Mouse (Mus musculus) hindbrain, embryonic 14.5 days (tissue): ENCODE results near the gene 1110051M20Rik. TPM values are rescaled to one million over a fixed set of nuclear protein-coding genes. Genes with fewer than 3 reads are reported as not detected.

Source experiments
- ATAC-seq: fragments of 200-750 bp; cut with Nextera tagmentation; 2 replicates; pipeline ENCODE4 v1.8.0; 2017; ENCODE audit warnings: moderate number of reproducible peaks, mild to moderate bottlenecking, moderate TSS enrichment, moderate library complexity; ENCODE audit not compliant: low FRiP score
- DNase-seq: peaks from one replicate; pipeline ENCODE4 v3.0.0-alpha.2; 2015; ENCODE audit warnings: low spot score
- H3K27ac ChIP-seq: fragments of 300-500 bp; sonication (generic); 2 replicates; pipeline ENCODE4 v1.5.1; 2014; ENCODE audit warnings: mild to moderate bottlenecking, moderate library complexity
- H3K27me3 ChIP-seq: fragments of 300-500 bp; sonication (generic); 2 replicates; pipeline ENCODE4 v1.6.1; 2014; ENCODE audit warnings: mild to moderate bottlenecking, low read length, mixed read lengths; ENCODE audit not compliant: control insufficient read depth, insufficient read depth
- H3K36me3 ChIP-seq: fragments of 300-500 bp; sonication (generic); replicated peaks from 2 replicates; pipeline ENCODE4 v1.6.1; 2014; ENCODE audit not compliant: control insufficient read depth, insufficient read depth
- H3K4me1 ChIP-seq: fragments of 300-500 bp; sonication (generic); replicated peaks from 2 replicates; pipeline ENCODE4 v1.6.1; 2014; ENCODE audit warnings: antibody characterized with exemption, low read length, mixed read lengths; ENCODE audit not compliant: control insufficient read depth, insufficient read depth
- H3K4me2 ChIP-seq: fragments of 300-500 bp; sonication (generic); replicated peaks from 2 replicates; pipeline ENCODE4 v1.6.1; 2014; ENCODE audit warnings: mild to moderate bottlenecking, moderate library complexity
- H3K4me3 ChIP-seq: fragments of 300-500 bp; sonication (generic); replicated peaks from 2 replicates; pipeline ENCODE4 v1.5.1; 2014; ENCODE audit warnings: mild to moderate bottlenecking, low read length
- H3K9ac ChIP-seq: fragments of 300-500 bp; sonication (generic); 2 replicates; pipeline ENCODE4 v1.6.1; 2014
- H3K9me3 ChIP-seq: fragments of 300-500 bp; sonication (generic); 2 replicates; pipeline ENCODE4 v1.6.1; 2016; ENCODE audit warnings: low read length; ENCODE audit not compliant: control insufficient read depth
- WGBS: fragments of 180-500 bp; shearing (Covaris S2); extraction: QIAGEN DNeasy Blood & Tissue Kit; methylation state at CpG from one replicate; pipeline ENCODE4 v1.1.7; 2014; 5-methylcytosine and 5-hydroxymethylcytosine counted together
- polyA plus RNA-seq: library from polyadenylated mRNA; unstranded; fragments of >200 nt; fragmentation: Nextera tagmentation; extraction: Ambion mirVana; gene quantifications from 2 replicates; pipeline ENCODE4 v1.2.1, GENCODE M21; 2014

1110051M20Rik gene
- polyA plus RNA-seq, 1 experiment from 2014 or later: 143 TPM

DNA sequence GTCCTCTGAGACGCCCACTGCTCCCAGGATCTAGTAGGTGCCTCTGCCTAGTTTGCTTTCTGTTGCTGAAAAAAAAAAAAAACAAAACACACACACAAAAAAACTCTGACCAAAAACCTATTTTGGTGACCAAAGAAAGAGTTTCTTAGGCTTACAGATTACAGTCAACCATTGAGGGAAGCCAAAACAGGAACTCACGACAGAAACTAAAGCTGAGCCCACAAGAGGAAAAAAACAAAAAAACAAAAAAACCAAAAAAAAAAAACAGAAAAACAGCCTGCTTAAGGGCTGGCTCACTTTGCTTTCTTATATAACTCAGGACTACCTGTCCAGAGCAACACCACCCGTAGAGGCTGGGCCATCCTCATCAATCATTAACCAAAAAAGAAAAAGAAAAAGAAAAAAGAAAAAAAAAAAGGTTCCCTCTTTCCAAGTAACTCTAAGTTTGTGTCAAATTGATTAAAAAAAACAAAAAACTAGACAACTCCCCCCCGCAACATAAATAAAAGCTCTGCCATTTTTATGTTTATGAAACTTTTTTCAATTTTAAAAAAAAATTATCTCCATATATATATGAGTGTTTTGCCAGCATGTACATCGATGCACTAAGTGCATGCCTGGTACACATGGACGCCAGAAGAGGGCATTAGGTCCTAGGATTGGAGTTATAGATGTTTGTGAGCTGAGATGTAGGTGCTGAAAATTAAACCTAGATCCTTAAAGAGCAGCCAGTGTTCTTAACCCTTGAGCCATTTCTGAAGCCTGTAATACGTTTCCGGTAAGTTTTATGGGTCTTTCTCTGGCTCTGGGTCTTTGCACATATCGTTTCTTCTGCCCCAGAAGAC lies 8.9 kb upstream of the 1110051M20Rik start:
- Histone ChIP-seq H3K4me2 (no peak overlapping the region), H3K27ac (no peak overlapping the region), H3K4me3 (no peak overlapping the region), H3K36me3 (no peaks in the 10 kb centered on the region), H3K27me3 (0 out of 2 replicates have a peak, but pooled peaks cover 8% of the 10 kb centered on the region), H3K9ac (no peak overlapping the region), H3K4me1 (peaks cover 7% of the 10 kb centered on the region), H3K9me3 (no peaks in the 10 kb centered on the region)
- 81% methylated on average over 9 of the region's 9 CpGs for WGBS
- no peak for DNase-seq
- ATAC-seq: no peak

DNA sequence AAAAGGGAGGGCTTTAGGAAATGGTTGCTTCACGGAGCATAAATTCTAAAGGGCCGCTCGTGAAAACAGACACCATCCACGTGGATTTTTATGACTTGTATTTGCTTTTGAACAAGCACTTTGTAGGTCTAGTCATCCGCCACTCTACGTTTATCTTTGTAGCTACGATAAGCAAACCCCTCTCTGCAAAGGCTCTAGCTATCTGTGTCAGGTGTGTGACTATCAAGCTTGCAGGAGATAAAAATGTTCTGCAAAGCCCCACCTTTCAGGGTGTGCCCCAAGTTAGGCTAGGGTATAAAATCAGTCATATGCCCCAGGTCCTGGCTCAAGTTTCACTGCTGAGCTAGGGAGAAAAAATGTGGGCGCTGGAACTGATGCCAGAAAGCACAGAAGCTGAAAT lies 8.2 kb upstream of the 1110051M20Rik start:
- H3K36me3 ChIP-seq: no peaks in the 10 kb centered on the region
- DNase-seq (no peak), ATAC-seq (no peak)
- H3K4me1 ChIP-seq: peaks cover 3% of the 10 kb centered on the region; the same call in 1 of the 2 replicates
- no peak overlapping the region for H3K4me3 ChIP-seq
- no peak overlapping the region for H3K4me2 ChIP-seq
- no peak overlapping the region for H3K9ac ChIP-seq
- 0 out of 2 replicates have a peak, but pooled peaks cover under 1% of the 10 kb centered on the region for H3K27me3 ChIP-seq
- no peaks in the 10 kb centered on the region for H3K9me3 ChIP-seq
- H3K27ac ChIP-seq: no peak overlapping the region
- 64% methylated on average over 8 of the region's 8 CpGs for WGBS

DNA sequence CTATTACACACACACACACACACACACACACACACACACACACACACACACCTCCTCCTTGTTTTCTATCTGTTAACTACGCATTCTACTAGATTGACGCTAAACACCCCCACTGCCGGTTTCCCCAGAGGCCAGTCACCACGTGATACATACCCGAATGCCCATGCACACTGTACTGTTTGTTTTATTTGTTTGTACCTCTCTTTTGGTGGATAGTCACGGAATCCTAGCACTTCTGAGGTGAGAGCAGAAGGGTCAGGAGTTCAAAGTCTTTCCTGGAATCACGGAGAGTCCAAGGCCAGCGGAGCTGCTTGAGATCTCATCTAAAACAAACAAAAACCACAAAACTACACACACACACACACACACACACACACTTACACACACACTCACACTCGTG lies 5.8 kb upstream of the 1110051M20Rik start:
- Histone ChIP-seq H3K9ac (no peak overlapping the region), H3K4me1 (no peaks in the 10 kb centered on the region), H3K9me3 (no peaks in the 10 kb centered on the region), H3K4me2 (no peak overlapping the region), H3K27ac (no peak overlapping the region), H3K27me3 (no peaks in the 10 kb centered on the region), H3K36me3 (no peaks in the 10 kb centered on the region), H3K4me3 (no peak overlapping the region)
- no peak for ATAC-seq
- DNase-seq: no peak
- WGBS: 72% methylated on average over 9 of the region's 9 CpGs

DNA sequence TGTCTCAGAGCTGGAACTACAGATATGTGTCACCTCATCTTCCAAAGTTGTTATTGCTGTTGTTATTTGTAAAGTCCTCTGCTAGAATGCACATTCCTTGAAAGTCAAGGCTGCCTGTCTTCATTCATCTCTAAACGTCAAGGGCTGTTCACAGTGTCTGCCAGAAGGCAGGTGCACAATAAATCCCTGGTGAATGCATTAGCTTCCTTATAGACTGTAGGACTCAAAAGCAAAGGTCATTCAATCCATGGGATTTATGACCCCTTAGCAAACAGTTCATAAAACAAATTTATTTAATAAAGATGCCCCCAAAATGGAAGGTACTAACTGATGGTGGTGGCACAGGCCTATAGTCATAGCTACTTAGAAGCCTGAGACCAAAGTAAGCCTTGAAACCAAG lies 5.2 kb upstream of the 1110051M20Rik start:
- Histone ChIP-seq H3K4me2 (no peak overlapping the region), H3K27ac (no peak overlapping the region), H3K4me1 (no peaks in the 10 kb centered on the region), H3K27me3 (no peaks in the 10 kb centered on the region), H3K9ac (no peak overlapping the region), H3K9me3 (no peaks in the 10 kb centered on the region), H3K4me3 (no peak overlapping the region), H3K36me3 (no peaks in the 10 kb centered on the region)
- DNase-seq (no peak), ATAC-seq (no peak)
- whole genome bisulfite sequencing: 58% methylated on average over 1 of the region's 1 CpGs

DNA sequence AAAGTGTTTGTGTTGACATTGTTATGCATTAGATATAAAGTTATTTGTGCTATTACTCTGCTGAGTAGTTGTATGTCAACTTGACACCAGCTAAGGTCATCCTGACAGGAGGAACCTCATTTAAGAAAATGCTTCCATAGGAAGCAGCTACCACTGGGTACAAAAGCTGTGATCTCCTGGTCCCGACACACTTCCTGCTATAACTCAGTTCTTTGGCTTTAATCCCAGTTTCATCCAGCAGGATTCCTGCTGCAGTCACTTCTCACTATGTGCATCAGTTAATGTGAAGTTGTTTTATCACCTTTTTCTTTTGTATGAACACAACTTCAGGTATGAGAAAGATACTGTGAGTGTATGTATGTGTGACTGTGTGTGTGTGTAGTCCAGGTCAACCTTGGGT lies 2.3 kb downstream of the 1110051M20Rik start:
- no peak overlapping the region for H3K4me3 ChIP-seq
- H3K27me3 ChIP-seq: no peaks in the 10 kb centered on the region
- H3K27ac ChIP-seq: no peak overlapping the region
- peaks cover 11% of the 10 kb centered on the region for H3K4me1 ChIP-seq
- DNase-seq (no peak), ATAC-seq (no peak)
- H3K9ac ChIP-seq: no peak overlapping the region
- 76% methylated on average over 1 of the region's 1 CpGs for WGBS
- no peak overlapping the region for H3K4me2 ChIP-seq
- H3K9me3 ChIP-seq: no peaks in the 10 kb centered on the region
- H3K36me3 ChIP-seq: no peaks in the 10 kb centered on the region

DNA sequence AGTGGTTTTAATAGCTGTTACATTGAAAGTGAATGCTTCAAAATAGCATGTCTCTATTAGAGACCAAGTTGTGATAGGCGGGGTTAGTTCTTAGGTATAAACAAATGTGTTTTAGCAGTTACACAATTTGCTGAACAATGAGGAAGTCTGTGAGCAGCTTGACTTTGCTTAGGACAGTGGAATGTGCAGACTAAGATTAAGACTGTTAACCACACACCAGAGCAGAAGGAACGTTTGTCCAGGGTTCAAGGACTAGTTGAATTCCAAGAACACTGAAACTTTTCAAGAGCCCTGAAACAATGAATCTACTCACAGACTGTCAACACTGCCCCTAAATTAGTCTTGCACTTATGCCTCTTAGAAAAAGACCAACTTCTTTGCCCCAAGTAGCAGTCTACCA lies 2.8 kb downstream of the 1110051M20Rik start:
- DNase-seq (no peak), ATAC-seq (no peak)
- no peaks in the 10 kb centered on the region for H3K36me3 ChIP-seq

DNA sequence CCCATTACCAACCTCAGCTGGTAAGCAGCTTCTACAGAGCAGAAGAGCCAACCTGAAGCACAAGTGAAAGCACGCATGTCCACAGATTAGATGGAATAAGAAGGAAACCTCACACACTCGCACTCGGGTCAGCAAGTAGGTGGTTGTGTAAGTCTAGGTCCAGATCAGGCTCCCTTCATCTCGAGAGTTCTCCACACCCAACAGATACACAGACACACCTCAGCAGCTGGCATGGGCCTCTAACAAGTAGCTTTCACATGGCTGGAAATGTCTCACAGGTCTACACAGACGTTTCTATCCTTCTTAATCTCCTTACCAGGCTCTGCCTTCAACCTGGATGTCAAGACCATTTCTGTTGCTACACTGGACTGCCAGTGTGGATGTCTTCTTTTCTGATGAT lies 3.8 kb downstream of the 1110051M20Rik start:
- H3K27me3 ChIP-seq: no peaks in the 10 kb centered on the region
- H3K4me1 ChIP-seq: peaks cover 11% of the 10 kb centered on the region
- H3K4me2 ChIP-seq: no peak overlapping the region
- H3K36me3 ChIP-seq: no peaks in the 10 kb centered on the region
- H3K9ac ChIP-seq: no peak overlapping the region
- DNase-seq (no peak), ATAC-seq (no peak)
- H3K4me3 ChIP-seq: no peak overlapping the region
- H3K27ac ChIP-seq: no peak overlapping the region
- WGBS: 93% methylated on average over 5 of the region's 5 CpGs
- no peaks in the 10 kb centered on the region for H3K9me3 ChIP-seq

More for the DNA sequence above, 2.8 kb downstream of the 1110051M20Rik start:
- no peak overlapping the region for H3K27ac ChIP-seq
- no peak overlapping the region for H3K4me2 ChIP-seq
- 83% methylated on average over 2 of the region's 2 CpGs for WGBS
- no peak overlapping the region for H3K9ac ChIP-seq
- H3K4me1 ChIP-seq: peaks cover 11% of the 10 kb centered on the region
- no peak overlapping the region for H3K4me3 ChIP-seq
- H3K9me3 ChIP-seq: no peaks in the 10 kb centered on the region
- no peaks in the 10 kb centered on the region for H3K27me3 ChIP-seq

DNA sequence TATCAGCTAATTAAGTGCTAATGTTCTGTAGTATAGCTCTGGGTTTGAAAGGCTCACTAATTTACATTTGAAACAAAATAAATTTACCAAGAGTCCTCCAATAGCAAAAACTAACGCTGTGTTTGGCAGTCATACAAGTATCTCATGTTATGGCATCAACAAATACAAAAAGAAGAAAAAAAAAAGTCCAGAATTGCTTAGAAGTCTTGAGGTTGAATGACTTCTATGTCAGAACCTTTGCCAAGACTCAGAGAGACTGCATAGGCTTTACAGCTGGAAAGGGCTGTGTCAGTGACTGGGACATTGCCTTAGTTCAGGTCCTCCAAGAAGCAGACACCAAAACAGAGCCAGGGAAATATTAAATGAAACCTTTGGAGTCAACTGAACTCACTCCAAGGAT lies 4.6 kb downstream of the 1110051M20Rik start:
- Histone ChIP-seq H3K4me2 (no peak overlapping the region), H3K36me3 (no peaks in the 10 kb centered on the region), H3K9me3 (no peaks in the 10 kb centered on the region), H3K4me3 (no peak overlapping the region), H3K4me1 (peaks cover 11% of the 10 kb centered on the region), H3K9ac (no peak overlapping the region), H3K27me3 (no peaks in the 10 kb centered on the region), H3K27ac (no peak overlapping the region)
- no peak for DNase-seq
- ATAC-seq: no peak
- WGBS: 73% methylated on average over 1 of the region's 1 CpGs

GRCm38 (mm10) chr2:91439271-91439670 lies 5.2 kb downstream of the 1110051M20Rik start:
- peaks cover 11% of the 10 kb centered on the region for H3K4me1 ChIP-seq
- no peak overlapping the region for H3K9ac ChIP-seq
- H3K9me3 ChIP-seq: no peaks in the 10 kb centered on the region
- no peak overlapping the region for H3K4me3 ChIP-seq
- no peaks in the 10 kb centered on the region for H3K36me3 ChIP-seq
- H3K27ac ChIP-seq: no peak overlapping the region
- no peak for ATAC-seq
- no peaks in the 10 kb centered on the region for H3K27me3 ChIP-seq
- 89% methylated on average over 10 of the region's 10 CpGs for WGBS
- no peak for DNase-seq
- no peak overlapping the region for H3K4me2 ChIP-seq
